Mouse (Mus musculus): ENCODE measurements around the gene Pdlim4. TPM values are rescaled to one million over a fixed set of nuclear protein-coding genes. Genes with fewer than 3 reads are reported as not detected.
A peak's percentile ranks its signal among the peaks of the same experiment; 100 is the strongest.
"Not testable (repeated sequence)": the region's sequence is repeated elsewhere in the genome, so short reads cannot be mapped to it uniquely, and the experiment has no call there.

Pdlim4 gene
- total RNA-seq, 2 experiments from 2014 or later: 29.9 to 33.2 TPM

- intact Hi-C loops (cut with DNase I): no loop called here
- DNase-seq: no peak
Measured at GRCm38 (mm10) chr11:54027131-54028043, 41.4 kb downstream of the Pdlim4 start.

DNA sequence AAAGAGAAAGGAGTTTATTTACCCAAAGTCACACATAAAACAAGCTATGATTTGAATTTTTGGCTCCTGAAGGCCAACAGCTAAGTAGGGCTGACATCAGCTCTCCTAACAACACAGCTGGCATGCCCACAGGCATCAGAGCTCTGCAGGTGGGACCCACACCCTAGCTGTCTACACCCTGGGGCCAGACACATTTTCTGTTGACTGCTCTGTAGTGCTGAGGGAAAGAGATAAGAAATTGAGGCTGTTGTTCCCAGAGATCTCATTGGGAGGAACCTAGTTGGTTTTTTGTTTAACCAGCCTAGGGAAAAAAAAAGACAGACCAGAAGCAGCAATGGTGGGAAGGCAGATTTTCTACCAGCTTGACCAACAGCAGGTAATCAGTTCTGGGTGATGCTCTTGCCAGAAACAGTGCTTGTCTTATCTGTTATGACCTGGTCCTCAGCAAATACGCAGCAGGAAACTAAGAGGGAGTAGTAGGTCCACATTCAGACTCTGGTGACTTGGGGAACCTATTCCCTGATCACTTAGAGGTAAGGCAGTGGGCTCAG, 42.2 kb downstream of the Pdlim4 start:
- intact Hi-C loops (cut with DNase I): no loop called here
- DNase-seq: no peak

- DNase-seq: no peak
- intact Hi-C loops (cut with DNase I): no loop called here
Measured at GRCm38 (mm10) chr11:54021396-54022093, 47.3 kb downstream of the Pdlim4 start.

DNA sequence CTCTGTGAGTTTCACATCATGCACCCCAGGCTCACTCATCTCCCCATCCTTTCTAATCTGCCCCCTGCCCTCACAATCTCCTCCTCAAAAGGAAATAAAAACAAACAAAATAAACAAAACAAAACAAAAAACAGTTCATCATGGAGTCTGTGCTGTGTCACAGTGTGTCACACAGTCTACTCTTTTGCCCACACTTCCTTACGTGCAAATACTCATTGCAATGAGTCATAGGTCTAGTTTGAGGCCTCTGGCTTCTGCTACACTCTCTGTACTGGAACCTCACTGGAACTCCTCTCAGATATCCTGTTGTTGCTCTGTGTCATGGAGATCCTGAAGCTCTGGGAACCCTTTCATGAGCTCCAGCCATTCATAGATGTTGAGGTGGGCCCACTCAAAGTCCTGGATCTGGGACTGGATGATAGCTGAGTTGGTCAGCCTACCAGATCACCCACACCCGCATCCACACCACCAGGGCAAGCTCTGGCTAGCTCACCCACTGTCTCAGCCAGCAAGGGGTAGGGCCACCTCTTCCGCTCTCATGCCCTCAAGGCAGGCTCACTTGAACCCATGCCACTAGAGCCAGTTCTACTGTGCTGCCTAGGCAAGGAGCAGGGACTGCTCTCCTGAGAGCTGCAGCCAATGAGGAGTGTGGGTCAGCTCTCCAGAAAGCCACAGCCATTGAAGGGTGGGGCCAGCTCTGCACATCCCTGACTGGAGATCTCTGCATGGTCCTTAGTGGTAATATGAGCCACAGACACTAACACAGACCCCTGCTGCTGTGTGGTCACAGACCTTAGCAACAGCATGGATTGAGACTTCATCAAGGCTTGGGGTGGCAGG, 49.7 kb downstream of the Pdlim4 start:
- no peak for DNase-seq
- intact Hi-C loops (cut with DNase I): no loop called here

DNA sequence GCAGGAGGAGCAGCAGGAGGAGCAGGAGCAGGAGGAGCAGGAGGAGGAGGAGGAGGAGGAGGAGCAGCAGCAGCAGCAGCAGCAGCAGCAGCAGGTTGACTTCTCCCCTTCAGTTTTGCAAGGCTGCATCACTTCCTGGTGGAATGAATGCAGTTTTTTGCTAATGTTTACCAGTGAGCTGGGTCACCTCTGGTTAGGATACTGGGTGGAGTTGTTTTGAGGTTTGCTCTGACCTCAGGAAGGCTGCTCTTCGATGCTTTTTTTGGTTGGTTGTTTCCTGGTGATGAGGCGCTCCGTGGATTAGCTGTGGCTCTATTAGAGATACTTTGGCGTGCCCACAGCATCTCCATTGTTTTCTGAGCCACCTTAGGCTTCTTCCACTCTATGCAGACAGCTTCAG, 51.2 kb downstream of the Pdlim4 start:
- intact Hi-C loops (cut with DNase I): no loop called here
- DNase-seq: no peak

DNA sequence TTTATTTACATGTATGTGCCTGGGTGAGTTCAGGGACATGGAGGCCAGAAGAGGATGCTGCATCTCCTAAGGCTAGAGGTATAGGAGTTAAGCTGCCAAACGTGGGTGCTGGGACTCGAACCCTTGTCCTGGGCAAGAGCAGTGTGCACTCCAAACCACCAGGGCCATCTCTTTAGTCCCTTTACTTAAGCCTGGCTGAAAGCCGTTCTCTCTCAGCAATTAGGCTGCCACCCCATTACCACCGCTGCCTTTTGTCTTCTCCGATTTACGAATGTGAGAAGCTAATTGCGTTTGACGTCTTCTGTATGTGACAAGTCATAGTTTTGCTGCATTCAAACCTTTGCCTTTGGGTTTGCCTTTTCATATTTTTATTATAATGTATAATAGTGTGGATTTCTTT, 52.8 kb downstream of the Pdlim4 start:
- intact Hi-C loops (cut with DNase I): no loop called here
- no peak for DNase-seq

GRCm38 (mm10) chr11:54012961-54013360, 55.9 kb downstream of the Pdlim4 start:
- intact Hi-C loops (cut with DNase I): no loop called here
- DNase-seq: no peak

GRCm38 (mm10) chr11:54011255-54011654, 57.6 kb downstream of the Pdlim4 start:
- DNase-seq: no peak
- intact Hi-C loops (cut with DNase I): no loop called here

DNA sequence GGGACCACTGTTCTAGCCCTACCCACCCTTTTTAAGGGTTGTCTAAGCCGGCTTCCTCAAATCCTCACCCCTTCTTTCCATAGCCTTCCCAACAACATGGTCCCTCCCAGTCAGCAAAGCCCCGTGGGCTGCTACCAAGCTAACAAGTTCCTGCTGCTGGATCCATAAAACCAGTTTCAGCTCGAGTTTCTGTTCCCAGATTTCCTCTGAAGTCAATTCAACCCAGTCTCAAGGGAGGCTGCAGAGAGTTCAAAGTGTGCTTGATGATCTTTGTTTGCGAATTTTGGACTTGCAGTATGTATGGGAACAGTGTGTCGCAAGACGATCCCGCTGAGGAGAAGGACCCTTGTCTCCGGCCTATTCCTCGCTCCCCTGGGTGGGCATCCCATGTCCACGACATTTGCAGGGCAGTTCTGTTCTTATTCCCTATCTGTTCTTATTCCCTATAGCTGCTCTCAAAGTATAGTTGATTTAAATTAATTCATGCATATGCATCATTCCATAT, 60.3 kb downstream of the Pdlim4 start:
- DNase-seq: no peak
- intact Hi-C loops (cut with DNase I): no loop called here

DNA sequence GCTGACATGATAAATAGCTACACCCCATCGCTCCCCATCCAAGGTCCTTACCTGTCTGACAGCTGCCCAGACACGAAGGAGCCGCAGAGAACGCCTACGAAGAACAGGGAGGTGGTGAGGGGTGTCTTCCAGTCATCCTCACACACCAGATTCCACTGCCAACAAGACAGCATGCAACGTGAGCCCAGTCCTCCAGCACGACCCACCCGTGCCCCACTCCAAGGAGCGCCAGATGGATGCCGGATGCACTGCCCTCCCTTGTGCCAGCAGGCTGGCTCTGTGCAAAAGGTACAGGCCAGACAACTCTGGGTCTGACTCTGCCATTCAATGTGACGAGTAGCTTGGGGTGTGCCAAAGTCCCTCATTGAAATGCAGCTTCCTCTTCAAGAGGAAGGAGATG, 61.1 kb downstream of the Pdlim4 start:
- intact Hi-C loops (cut with DNase I): no loop called here
- no peak for DNase-seq

DNA sequence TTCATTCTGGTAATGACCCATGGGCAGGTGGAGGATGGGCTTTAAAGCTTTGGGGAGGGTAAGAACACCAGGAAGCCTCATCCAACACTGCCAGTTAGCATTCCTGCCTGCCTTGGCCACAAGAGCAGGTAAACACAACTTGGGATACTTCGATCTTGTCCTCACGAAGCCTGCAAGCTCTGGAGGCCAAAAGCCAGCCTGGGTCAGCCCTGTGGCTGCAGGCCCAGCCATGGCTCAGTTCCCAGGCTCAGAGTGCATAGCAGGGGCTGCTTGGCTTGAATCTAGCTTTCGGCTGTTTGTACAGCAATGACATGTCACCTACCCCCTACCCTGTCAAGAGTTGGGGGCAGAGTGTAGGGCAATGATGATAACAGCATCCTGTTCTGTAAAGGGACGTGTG, 61.9 kb downstream of the Pdlim4 start:
- intact Hi-C loops (cut with DNase I): no loop called here
- peak; percentile 69 to 82 for DNase-seq

GRCm38 (mm10) chr11:54006362-54006761, 62.5 kb downstream of the Pdlim4 start:
- DNase-seq; intact Hi-C loops (cut with DNase I): not testable (repeated sequence)

Other genes with a start within 250 kb of the Pdlim4 start
- 1 to 10 TPM; 2.0 to 3.6 TPM for gene Gm12216, start 209.8 kb downstream of the Pdlim4 start, total RNA-seq (2021)
- 10 to 100 TPM; 20.9 to 23.7 TPM for gene Slc22a5, start 177.4 kb downstream of the Pdlim4 start, total RNA-seq (2021)
- 1 to 10 TPM; 1.7 to 2.5 TPM for gene Slc22a21, start 88.7 kb downstream of the Pdlim4 start, total RNA-seq (2021)
- 1 to 10 TPM; 3.5 to 4.7 TPM for gene Slc22a4, start 40.9 kb downstream of the Pdlim4 start, total RNA-seq (2021)
- 10 to 100 TPM; 43.3 to 46.4 TPM for gene P4ha2, start 31.1 kb upstream of the Pdlim4 start, total RNA-seq (2021)
- not detected for gene Csf2, start 180.7 kb upstream of the Pdlim4 start, total RNA-seq (2021)
- not detected for gene Il3, start 198.3 kb upstream of the Pdlim4 start, total RNA-seq (2021)
- gene Acsl6, start 234.8 kb upstream of the Pdlim4 start, total RNA-seq (2021): 1 to 10 TPM; 1.2 to 1.5 TPM